Mouse (Mus musculus) retina, postnatal 7 days (tissue): Measurements from ENCODE around the gene Trim2.

Source experiments
- DNase-seq: peaks from one replicate; pipeline ENCODE4 v3.0.0-alpha.2; 2012; ENCODE audit warnings: low read depth, low spot score

Trim2 gene

GRCm38 (mm10) chr3:84224982-84225381 lies 81.7 kb downstream of the Trim2 start:
- no peak for DNase-seq

- peak; percentile 52 for DNase-seq
Measured at GRCm38 (mm10) chr3:84220748-84221147, 85.9 kb downstream of the Trim2 start.

- DNase-seq = no peak
Measured at GRCm38 (mm10) chr3:84220326-84220725, 86.4 kb downstream of the Trim2 start.

- DNase-seq = no peak
Measured at GRCm38 (mm10) chr3:84219720-84220273, 86.9 kb downstream of the Trim2 start.

- DNase-seq = no peak
Measured at GRCm38 (mm10) chr3:84219166-84219710, 87.4 kb downstream of the Trim2 start.

GRCm38 (mm10) chr3:84218498-84218897 lies 88.2 kb downstream of the Trim2 start:
- DNase-seq = no peak

- DNase-seq = no peak
Measured at GRCm38 (mm10) chr3:84217961-84218351, 88.7 kb downstream of the Trim2 start.

- no peak for DNase-seq
Measured at GRCm38 (mm10) chr3:84217118-84217960, 89.3 kb downstream of the Trim2 start.

GRCm38 (mm10) chr3:84215743-84216360 lies 90.8 kb downstream of the Trim2 start:
- no peak for DNase-seq

- no peak for DNase-seq
Measured at GRCm38 (mm10) chr3:84215253-84215652, 91.4 kb downstream of the Trim2 start.

- no peak for DNase-seq
Measured at GRCm38 (mm10) chr3:84214501-84214900, 92.2 kb downstream of the Trim2 start.

GRCm38 (mm10) chr3:84211340-84211875 lies 95.3 kb downstream of the Trim2 start:
- DNase-seq = no peak

GRCm38 (mm10) chr3:84208917-84209513 lies 97.7 kb downstream of the Trim2 start:
- no peak for DNase-seq

- DNase-seq = no peak
Measured at GRCm38 (mm10) chr3:84208475-84208874, 98.2 kb downstream of the Trim2 start.

- no peak for DNase-seq
Measured at GRCm38 (mm10) chr3:84207366-84207765, 99.3 kb downstream of the Trim2 start.

- DNase-seq = no peak
Measured at GRCm38 (mm10) chr3:84206106-84206505, 100.6 kb downstream of the Trim2 start.

GRCm38 (mm10) chr3:84205650-84206049 lies 101.0 kb downstream of the Trim2 start:
- DNase-seq = no peak

GRCm38 (mm10) chr3:84204640-84205039 lies 102.0 kb downstream of the Trim2 start:
- no peak for DNase-seq

GRCm38 (mm10) chr3:84200559-84201420 lies 105.9 kb downstream of the Trim2 start:
- DNase-seq = peak; percentile 36

GRCm38 (mm10) chr3:84199516-84199915 lies 107.2 kb downstream of the Trim2 start:
- no peak for DNase-seq

GRCm38 (mm10) chr3:84198229-84198628 lies 108.4 kb downstream of the Trim2 start:
- no peak for DNase-seq
